Mouse (Mus musculus) cerebellum, postnatal 36 days (tissue): ENCODE measurements at regions not wholly inside any gene's neighbourhood (a gene's known extent, or its start where the extent isn't known, plus 50 kb on each side); places are given as distances from the start of the nearest gene placed in this dataset.
A peak's percentile ranks its signal among the peaks of the same experiment; 100 is the strongest.

Experiments
- DNase-seq, 2 experiments: peaks; one replicate each; pipeline ENCODE4 v3.0.0; 2021 to 2022; ENCODE audit warnings: mixed read lengths in 2 of 2

DNA sequence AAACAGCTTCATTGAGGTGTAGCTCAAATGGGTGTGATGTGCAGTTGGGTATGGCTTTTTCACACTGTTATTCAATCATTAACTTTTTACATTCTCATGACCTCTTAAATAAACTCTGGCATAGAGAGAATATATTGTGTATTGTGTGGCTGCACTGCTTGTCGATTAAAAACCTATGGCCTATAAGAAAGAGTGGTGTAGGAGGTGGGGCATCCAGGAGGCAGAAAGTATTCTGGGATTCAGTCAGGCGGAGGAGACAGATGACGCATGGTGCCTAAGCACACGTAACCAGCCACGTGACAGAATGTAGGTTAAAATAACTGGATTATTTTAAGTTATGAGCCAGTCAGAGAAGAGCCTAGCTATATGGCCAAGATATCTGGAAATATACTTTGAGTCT lies 78.2 kb upstream of the Slc16a7 start:
- no peak for DNase-seq

GRCm38 (mm10) chr10:125488350-125488749 lies 99.1 kb upstream of the Slc16a7 start:
- DNase-seq = no peak

DNA sequence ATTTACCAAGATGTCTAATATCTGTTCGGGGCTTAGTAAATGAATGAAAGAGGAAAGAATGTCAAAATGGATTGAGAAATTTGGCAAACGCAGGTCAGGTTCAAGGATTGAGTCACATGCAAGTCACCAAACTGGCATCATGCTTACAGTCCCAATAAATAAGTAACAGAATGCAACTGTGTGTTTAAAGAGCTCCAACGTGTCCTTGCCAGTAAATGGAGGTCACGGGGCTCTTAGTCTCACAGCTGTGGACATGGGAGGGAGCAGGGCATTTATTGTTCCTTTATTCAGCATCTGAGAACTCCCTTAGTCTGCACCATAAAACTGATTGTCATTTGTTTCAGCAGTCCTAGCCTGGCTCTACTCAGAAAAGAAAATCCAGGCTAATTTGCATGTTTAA lies 101.1 kb upstream of the Slc16a7 start:
- no peak for DNase-seq

DNA sequence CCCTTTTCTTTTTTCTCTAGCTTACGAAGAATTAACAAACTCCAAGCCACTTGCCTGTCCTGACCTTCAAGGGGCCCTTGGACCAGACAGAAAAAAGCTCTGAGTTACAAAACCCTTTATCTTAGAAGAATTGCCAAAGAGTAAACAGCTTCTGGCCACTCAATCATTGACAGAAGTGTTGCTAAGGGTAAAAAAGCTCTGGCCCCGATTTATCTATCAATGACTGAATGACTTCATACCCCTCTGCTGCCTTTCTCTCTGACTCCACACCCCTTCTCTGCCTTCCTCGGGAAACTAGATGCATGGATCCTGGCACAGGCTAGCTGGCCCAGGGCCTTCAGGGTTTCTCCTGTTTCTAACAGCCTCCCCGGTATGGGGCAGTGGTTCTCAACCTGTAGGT lies 105.2 kb upstream of the Slc16a7 start:
- no peak for DNase-seq

- DNase-seq = no peak
Measured at GRCm38 (mm10) chr10:125498347-125498746, 109.1 kb upstream of the Slc16a7 start.

- DNase-seq = no peak
Measured at GRCm38 (mm10) chr10:125500338-125500737, 111.1 kb upstream of the Slc16a7 start.

DNA sequence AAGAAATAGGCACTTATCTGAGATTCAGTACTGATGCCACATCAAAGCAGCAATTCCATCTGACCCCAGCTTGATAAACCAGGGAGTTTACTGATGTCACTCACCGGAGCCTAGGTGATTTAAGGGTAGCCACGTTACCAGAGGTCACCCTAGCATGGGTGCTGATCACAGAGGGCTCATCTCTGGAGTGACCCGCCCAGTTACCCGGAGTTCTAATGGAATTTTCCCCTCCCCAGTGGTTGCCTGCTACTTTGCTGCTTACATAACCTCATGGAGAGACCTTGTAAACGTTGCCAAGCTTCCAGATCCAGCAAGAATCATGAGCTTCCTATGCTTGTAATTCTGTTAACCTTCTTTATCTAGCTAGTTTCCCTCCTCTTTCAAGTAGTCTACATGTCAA lies 125.8 kb upstream of the Slc16a7 start:
- DNase-seq = no peak

GRCm38 (mm10) chr10:125530876-125531275 lies 141.6 kb upstream of the Slc16a7 start:
- no peak for DNase-seq

DNA sequence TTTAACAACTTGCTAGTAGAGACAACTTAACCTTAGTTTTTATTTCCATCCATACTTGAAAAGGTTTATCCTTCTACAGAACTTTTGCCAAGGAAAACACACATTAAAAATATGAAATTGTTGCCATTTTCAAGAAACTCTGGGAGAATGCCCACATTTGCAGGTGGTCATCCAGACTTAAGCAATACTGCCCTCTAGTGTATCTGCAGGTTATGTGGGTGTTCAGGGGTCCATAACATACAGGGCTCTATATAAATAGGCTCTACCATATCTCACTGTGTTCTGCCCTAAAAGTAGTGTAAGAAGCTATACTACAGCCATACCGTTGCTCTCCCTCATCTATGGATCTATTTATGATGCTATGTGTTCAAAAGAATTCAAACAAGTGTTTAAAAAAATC lies 149.1 kb upstream of the Slc16a7 start:
- peak in 1 of 2 experiments; percentile 2 for DNase-seq

DNA sequence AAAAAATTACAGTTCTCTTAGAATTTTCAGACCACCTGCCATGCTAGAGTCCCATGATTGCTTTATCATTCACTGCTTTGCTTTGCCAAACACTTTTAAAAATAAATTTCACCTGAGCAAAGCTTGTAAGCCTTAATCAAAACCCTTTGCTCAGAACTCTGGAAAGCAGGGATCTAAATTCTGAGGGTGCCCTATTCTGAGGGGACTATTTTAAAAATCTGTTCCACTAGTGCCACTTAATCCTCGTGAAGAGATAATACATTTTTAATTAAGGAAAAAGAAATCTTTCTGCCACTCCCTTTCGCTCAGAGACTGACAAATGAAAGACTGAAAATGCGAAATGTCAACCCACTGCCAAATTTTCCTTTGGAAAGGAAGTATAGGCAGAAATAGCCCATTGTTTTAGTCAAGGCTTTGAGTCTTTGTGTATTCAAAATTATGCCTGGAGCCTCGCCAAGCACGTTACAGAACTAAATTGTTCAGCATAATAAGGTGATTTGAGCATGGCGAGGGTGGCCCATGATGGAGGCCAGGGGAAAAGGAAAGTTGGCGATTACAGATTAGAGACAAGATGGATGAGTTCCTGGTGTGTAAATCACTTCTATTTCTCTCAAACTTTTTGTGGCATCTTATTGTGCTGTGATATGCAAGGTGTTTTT lies 197.4 kb upstream of the Slc16a7 start:
- no peak for DNase-seq

- DNase-seq = no peak
Measured at GRCm38 (mm10) chr10:125593006-125593405, 203.7 kb upstream of the Slc16a7 start.

GRCm38 (mm10) chr10:125607787-125608617 lies 218.7 kb upstream of the Slc16a7 start:
- no peak for DNase-seq

- DNase-seq = no peak
Measured at GRCm38 (mm10) chr10:125610353-125610752, 221.1 kb upstream of the Slc16a7 start.

- no peak for DNase-seq
Measured at GRCm38 (mm10) chr10:125612773-125613172, 223.5 kb upstream of the Slc16a7 start.

DNA sequence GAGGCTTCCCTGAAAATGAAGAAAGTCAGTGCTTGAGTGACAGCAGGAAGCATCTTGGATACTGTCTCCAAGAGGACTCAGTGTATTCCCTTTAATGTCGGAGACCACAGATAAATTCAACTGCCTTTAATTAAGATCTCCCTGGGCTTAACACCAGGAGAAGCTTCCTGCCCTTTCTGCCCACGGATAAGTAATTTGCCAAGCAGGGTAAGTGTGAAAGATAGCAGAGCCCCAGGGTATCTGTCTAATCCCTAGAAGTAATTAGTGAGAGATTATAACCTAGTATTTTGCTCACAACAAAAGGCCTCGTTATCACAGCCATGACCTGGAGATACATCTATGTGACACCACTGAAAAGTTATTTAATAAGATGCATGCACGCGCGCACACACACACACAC lies 232.1 kb upstream of the Slc16a7 start:
- no peak for DNase-seq

DNA sequence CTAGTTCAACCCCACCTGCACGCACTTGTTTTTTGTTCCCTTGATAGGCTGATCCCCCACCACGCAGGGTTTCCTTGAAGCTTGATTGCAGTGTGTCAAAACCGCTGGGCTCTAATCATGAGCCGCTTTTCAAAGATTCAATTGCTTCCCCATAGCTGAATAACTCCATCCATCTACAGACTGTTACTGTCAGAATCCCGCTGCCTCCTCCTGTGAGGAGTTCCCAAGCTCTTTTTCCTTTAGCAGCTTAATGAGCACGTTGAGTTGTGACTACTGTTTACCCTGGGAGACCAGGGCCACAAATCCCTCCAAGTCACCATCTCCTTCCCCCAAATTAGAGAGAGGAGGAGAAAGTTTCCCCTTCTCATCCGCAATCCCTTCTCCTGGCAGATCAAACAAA lies 234.6 kb upstream of the Slc16a7 start:
- no peak for DNase-seq

DNA sequence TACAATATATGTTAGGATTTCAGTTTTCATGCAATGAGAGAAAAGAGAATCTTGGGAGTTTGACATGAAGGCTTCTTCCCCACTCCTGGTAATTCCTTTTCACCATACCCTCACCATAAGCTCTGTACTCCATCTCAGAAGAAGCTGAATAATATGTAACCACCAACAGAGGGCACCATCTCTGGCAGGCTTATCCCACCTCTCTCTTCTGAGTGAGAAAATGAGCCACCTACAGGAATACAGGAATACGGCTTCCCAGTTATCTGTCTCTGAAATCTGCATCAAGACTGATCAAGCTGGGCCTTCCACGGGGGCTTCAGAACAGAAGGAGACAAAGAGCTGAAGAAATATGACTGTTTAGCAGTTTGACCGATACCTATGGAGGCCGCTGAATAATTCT lies 278.6 kb upstream of the Slc16a7 start:
- DNase-seq = no peak

GRCm38 (mm10) chr10:125673637-125674036 lies 284.4 kb upstream of the Slc16a7 start:
- no peak for DNase-seq

DNA sequence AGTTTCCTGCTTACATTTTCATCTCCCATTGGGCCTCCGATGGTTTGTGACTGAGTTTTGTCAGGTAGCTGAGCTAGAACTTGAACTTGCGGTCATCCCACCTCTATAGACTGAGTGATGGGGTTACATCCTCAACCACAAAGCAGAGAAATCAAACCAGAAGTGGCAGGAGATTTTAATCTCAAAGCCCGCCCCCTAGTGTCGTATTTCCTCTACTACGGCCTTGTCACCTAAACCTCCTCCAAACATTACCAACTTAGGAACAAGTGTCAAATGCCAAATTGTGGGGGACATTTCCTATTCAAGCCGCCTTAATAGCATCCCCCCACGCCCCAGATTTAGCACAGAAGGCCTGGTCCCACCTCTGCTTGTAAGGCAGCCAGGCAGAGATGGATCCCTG lies 286.3 kb upstream of the Lrig3 start:
- DNase-seq = no peak

- no peak for DNase-seq
Measured at GRCm38 (mm10) chr10:125685130-125685529, 280.8 kb upstream of the Lrig3 start.

DNA sequence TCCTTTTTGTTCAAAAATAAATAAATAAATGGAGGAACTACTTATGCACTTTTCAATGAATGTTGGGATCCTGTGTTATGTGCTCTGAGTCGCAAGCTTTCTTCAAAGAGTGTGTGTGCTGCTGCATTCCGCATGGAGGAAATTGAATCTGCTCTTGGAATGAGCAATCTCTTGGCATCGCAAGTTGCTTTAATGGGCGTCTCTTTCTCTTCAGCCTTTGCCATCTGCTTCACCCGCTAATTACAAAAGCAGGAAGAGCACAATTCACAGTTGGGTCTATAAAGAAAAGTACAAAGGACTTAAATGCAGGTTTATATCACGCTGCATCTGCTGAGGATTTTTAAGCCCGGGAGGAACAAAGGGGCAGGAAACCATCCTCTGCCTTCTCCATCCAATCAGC lies 272.5 kb upstream of the Lrig3 start:
- no peak for DNase-seq

DNA sequence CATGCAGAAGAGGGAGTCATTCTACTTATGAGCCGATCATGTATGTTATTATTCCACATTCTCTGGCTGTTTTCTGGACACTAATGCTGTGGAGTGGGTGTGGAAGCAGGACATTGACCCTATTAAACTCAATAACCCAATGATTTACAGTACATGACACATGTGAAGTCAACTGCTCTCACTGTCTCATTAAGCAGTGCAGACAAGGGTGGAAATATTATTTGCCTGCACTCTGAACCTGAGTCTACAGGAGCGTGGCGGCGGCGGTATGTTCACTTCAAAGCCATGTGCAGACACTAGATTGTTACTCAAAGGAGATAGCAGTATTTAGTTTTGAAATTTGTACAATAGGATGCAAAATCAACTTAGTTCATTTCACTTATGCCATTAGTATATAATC lies 269.8 kb upstream of the Lrig3 start:
- DNase-seq = no peak

DNA sequence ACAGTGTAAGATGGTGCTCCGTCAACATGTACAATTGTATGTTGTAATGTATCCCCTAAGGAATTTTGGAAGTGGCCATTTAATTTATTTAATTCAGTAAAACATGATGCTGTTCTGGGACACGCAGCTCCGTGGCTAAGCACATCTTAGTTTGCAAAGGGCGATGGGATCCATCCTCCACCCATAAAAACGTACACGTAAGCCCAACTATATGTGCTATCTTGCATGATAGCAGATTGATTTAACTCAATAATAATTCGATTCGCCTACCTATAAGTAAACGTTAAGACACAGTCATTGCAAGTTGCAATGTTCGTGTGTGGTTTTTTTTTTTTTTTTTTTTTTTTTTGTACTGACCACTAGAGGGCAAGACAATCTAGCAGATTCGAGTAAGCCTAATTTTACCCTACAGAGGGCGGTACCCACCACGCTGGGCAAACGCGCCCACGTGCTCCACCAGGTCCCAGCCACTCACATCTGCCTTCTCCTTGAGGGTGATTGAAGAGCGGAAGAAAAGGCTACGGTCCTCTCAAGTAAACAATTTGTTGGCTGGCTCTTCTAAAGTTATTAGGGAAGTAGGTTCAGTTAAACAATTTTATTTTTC lies 240.8 kb upstream of the Lrig3 start:
- DNase-seq = peak; percentile 12 to 26

- DNase-seq = no peak
Measured at GRCm38 (mm10) chr10:125725681-125726139, 240.3 kb upstream of the Lrig3 start.
